Mouse (Mus musculus): Measurements from ENCODE around the gene Pacs1. TPM values are rescaled to one million over a fixed set of nuclear protein-coding genes. Genes with fewer than 3 reads are reported as not detected.

Gene Pacs1
- polyA plus RNA-seq, 1 experiment from 2014 or later, result 23.4 TPM

GRCm38 (mm10) chr19:5296630-5297029 is 23.7 kb upstream of the Pacs1 start:
- ATAC-seq (replicated peaks; ENCODE audit: low FRiP score, low TSS enrichment, low read depth), result no peak
- WGBS, result 34% methylated on average over 5 of the region's 5 CpGs

GRCm38 (mm10) chr19:5295736-5296075 is 22.8 kb upstream of the Pacs1 start:
- H3K4me3 ChIP-seq (ENCODE audit: low read depth, low read length), result peak overlapping the region; percentile 78
- H3K9me3 ChIP-seq (ENCODE audit: control insufficient read depth, low read length), result no peaks in the 10 kb centered on the region
- peak; percentile 20; the same call in 1 of the 2 replicates for ATAC-seq (replicated peaks; ENCODE audit: low FRiP score, low TSS enrichment, low read depth)
- H3K4me1 ChIP-seq (replicated peaks; ENCODE audit: control insufficient read depth, insufficient read depth, low read length), result peaks cover 17% of the 10 kb centered on the region
- DNase-seq (ENCODE audit: low spot score), result no peak
- H3K9ac ChIP-seq (ENCODE audit: low read length), result peak overlapping the region; percentile 58
- peak overlapping the region; percentile 84 for H3K27ac ChIP-seq (ENCODE audit: low read depth)
- H3K4me2 ChIP-seq (ENCODE audit: low read length), result peak overlapping the region; percentile 64
- H3K27me3 ChIP-seq (replicated peaks; ENCODE audit: control insufficient read depth, insufficient read depth, low read length), result no peaks in the 10 kb centered on the region
- 7% methylated on average over 13 of the region's 13 CpGs for WGBS
- peaks cover 31% of the 10 kb centered on the region for H3K36me3 ChIP-seq (ENCODE audit: control insufficient read depth, insufficient read depth, low read length)

More at GRCm38 (mm10) chr19:5296630-5297029, 23.7 kb upstream of the Pacs1 start:
- peaks cover 17% of the 10 kb centered on the region for H3K4me1 ChIP-seq (replicated peaks; ENCODE audit: control insufficient read depth, insufficient read depth, low read length)
- H3K9ac ChIP-seq (ENCODE audit: low read length), result no peak overlapping the region
- H3K4me3 ChIP-seq (ENCODE audit: low read depth, low read length), result no peak overlapping the region
- no peak for DNase-seq (ENCODE audit: low spot score)
- no peak overlapping the region for H3K4me2 ChIP-seq (ENCODE audit: low read length)
- no peaks in the 10 kb centered on the region for H3K9me3 ChIP-seq (ENCODE audit: control insufficient read depth, low read length)
- H3K27me3 ChIP-seq (replicated peaks; ENCODE audit: control insufficient read depth, insufficient read depth, low read length), result no peaks in the 10 kb centered on the region
- H3K36me3 ChIP-seq (ENCODE audit: control insufficient read depth, insufficient read depth, low read length), result peaks cover 24% of the 10 kb centered on the region
- H3K27ac ChIP-seq (ENCODE audit: low read depth), result no peak overlapping the region

- Histone ChIP-seq H3K4me3 (ENCODE audit: low read depth, low read length) (peak within 1 kb of the TSS; percentile 78), H3K27ac (ENCODE audit: low read depth) (peak within 1 kb of the TSS; percentile 84), H3K9ac (ENCODE audit: low read length) (peak within 1 kb of the TSS; percentile 61), H3K4me2 (ENCODE audit: low read length) (peak within 1 kb of the TSS; percentile 64), H3K9me3 (ENCODE audit: control insufficient read depth, low read length) (no peaks in the 10 kb centered on the region), H3K27me3 (replicated peaks; ENCODE audit: control insufficient read depth, insufficient read depth, low read length) (no peaks in the 10 kb centered on the region), H3K36me3 (ENCODE audit: control insufficient read depth, insufficient read depth, low read length) (peaks cover 37% of the 10 kb centered on the region), H3K4me1 (replicated peaks; ENCODE audit: control insufficient read depth, insufficient read depth, low read length) (peaks cover 17% of the 10 kb centered on the region)
- peak; percentile 94 for DNase-seq (ENCODE audit: low spot score)
- WGBS, result under 1% methylated on average over 46 of the region's 46 CpGs
- peak; percentile 95 for ATAC-seq (replicated peaks; ENCODE audit: low FRiP score, low TSS enrichment, low read depth)
Observed at GRCm38 (mm10) chr19:5294972-5295735, 22.2 kb upstream of the Pacs1 start, which contains the start of gene Sf3b2. Gene Sf3b2 (minus strand): TSS chr19:5295455.

GRCm38 (mm10) chr19:5278381-5278780 is 5.5 kb upstream of the Pacs1 start:
- H3K4me1 ChIP-seq (replicated peaks; ENCODE audit: control insufficient read depth, insufficient read depth, low read length), result peaks cover 7% of the 10 kb centered on the region
- no peak overlapping the region for H3K4me2 ChIP-seq (ENCODE audit: low read length)
- 0 out of 2 replicates have a peak, but pooled peaks have one; percentile 15 for ATAC-seq (replicated peaks; ENCODE audit: low FRiP score, low TSS enrichment, low read depth)
- DNase-seq (ENCODE audit: low spot score), result no peak
- H3K4me3 ChIP-seq (ENCODE audit: low read depth, low read length), result no peak overlapping the region
- H3K27ac ChIP-seq (ENCODE audit: low read depth), result no peak overlapping the region
- no peak overlapping the region for H3K9ac ChIP-seq (ENCODE audit: low read length)
- no peaks in the 10 kb centered on the region for H3K27me3 ChIP-seq (replicated peaks; ENCODE audit: control insufficient read depth, insufficient read depth, low read length)
- no peaks in the 10 kb centered on the region for H3K9me3 ChIP-seq (ENCODE audit: control insufficient read depth, low read length)
- 67% methylated on average over 8 of the region's 8 CpGs for WGBS
- H3K36me3 ChIP-seq (ENCODE audit: control insufficient read depth, insufficient read depth, low read length), result peaks cover 82% of the 10 kb centered on the region

GRCm38 (mm10) chr19:5277140-5277539 is 4.2 kb upstream of the Pacs1 start:
- Histone ChIP-seq H3K27me3 (replicated peaks; ENCODE audit: control insufficient read depth, insufficient read depth, low read length) (no peaks in the 10 kb centered on the region), H3K36me3 (ENCODE audit: control insufficient read depth, insufficient read depth, low read length) (peaks cover 71% of the 10 kb centered on the region), H3K9me3 (ENCODE audit: control insufficient read depth, low read length) (no peaks in the 10 kb centered on the region), H3K9ac (ENCODE audit: low read length) (no peak overlapping the region), H3K4me2 (ENCODE audit: low read length) (no peak overlapping the region), H3K4me1 (replicated peaks; ENCODE audit: control insufficient read depth, insufficient read depth, low read length) (peaks cover 7% of the 10 kb centered on the region), H3K4me3 (ENCODE audit: low read depth, low read length) (no peak overlapping the region), H3K27ac (ENCODE audit: low read depth) (no peak overlapping the region)
- DNase-seq (ENCODE audit: low spot score) (no peak), ATAC-seq (replicated peaks; ENCODE audit: low FRiP score, low TSS enrichment, low read depth) (no peak)
- WGBS, result 92% methylated on average over 3 of the region's 3 CpGs

GRCm38 (mm10) chr19:5276531-5276930 is 3.6 kb upstream of the Pacs1 start:
- H3K36me3 ChIP-seq (ENCODE audit: control insufficient read depth, insufficient read depth, low read length), result peaks cover 67% of the 10 kb centered on the region
- H3K27me3 ChIP-seq (replicated peaks; ENCODE audit: control insufficient read depth, insufficient read depth, low read length), result no peaks in the 10 kb centered on the region
- peaks cover 13% of the 10 kb centered on the region for H3K4me1 ChIP-seq (replicated peaks; ENCODE audit: control insufficient read depth, insufficient read depth, low read length)
- DNase-seq (ENCODE audit: low spot score) (no peak), ATAC-seq (replicated peaks; ENCODE audit: low FRiP score, low TSS enrichment, low read depth) (no peak)
- H3K4me2 ChIP-seq (ENCODE audit: low read length), result no peak overlapping the region
- H3K4me3 ChIP-seq (ENCODE audit: low read depth, low read length), result no peak overlapping the region
- H3K9me3 ChIP-seq (ENCODE audit: control insufficient read depth, low read length), result no peaks in the 10 kb centered on the region
- no peak overlapping the region for H3K9ac ChIP-seq (ENCODE audit: low read length)
- WGBS, result 96% methylated on average over 2 of the region's 2 CpGs
- H3K27ac ChIP-seq (ENCODE audit: low read depth), result no peak overlapping the region

GRCm38 (mm10) chr19:5275736-5276135 is 2.8 kb upstream of the Pacs1 start:
- ATAC-seq (replicated peaks; ENCODE audit: low FRiP score, low TSS enrichment, low read depth) (no peak), DNase-seq (ENCODE audit: low spot score) (no peak)
- H3K9ac ChIP-seq (ENCODE audit: low read length), result no peak overlapping the region
- peaks cover 20% of the 10 kb centered on the region for H3K4me1 ChIP-seq (replicated peaks; ENCODE audit: control insufficient read depth, insufficient read depth, low read length)
- H3K4me3 ChIP-seq (ENCODE audit: low read depth, low read length), result no peak overlapping the region
- no peak overlapping the region for H3K27ac ChIP-seq (ENCODE audit: low read depth)
- WGBS, result 92% methylated on average over 5 of the region's 5 CpGs
- H3K9me3 ChIP-seq (ENCODE audit: control insufficient read depth, low read length), result no peaks in the 10 kb centered on the region
- H3K36me3 ChIP-seq (ENCODE audit: control insufficient read depth, insufficient read depth, low read length), result peaks cover 59% of the 10 kb centered on the region
- H3K4me2 ChIP-seq (ENCODE audit: low read length), result no peak overlapping the region
- no peaks in the 10 kb centered on the region for H3K27me3 ChIP-seq (replicated peaks; ENCODE audit: control insufficient read depth, insufficient read depth, low read length)

- Histone ChIP-seq H3K4me3 (ENCODE audit: low read depth, low read length) (no peak overlapping the region), H3K4me1 (replicated peaks; ENCODE audit: control insufficient read depth, insufficient read depth, low read length) (peaks cover 20% of the 10 kb centered on the region), H3K9me3 (ENCODE audit: control insufficient read depth, low read length) (no peaks in the 10 kb centered on the region), H3K9ac (ENCODE audit: low read length) (no peak overlapping the region), H3K4me2 (ENCODE audit: low read length) (no peak overlapping the region), H3K27me3 (replicated peaks; ENCODE audit: control insufficient read depth, insufficient read depth, low read length) (no peaks in the 10 kb centered on the region), H3K27ac (ENCODE audit: low read depth) (no peak overlapping the region), H3K36me3 (ENCODE audit: control insufficient read depth, insufficient read depth, low read length) (peaks cover 54% of the 10 kb centered on the region)
- ATAC-seq (replicated peaks; ENCODE audit: low FRiP score, low TSS enrichment, low read depth) (no peak), DNase-seq (ENCODE audit: low spot score) (no peak)
- WGBS, result 86% methylated on average over 13 of the region's 13 CpGs
Observed at GRCm38 (mm10) chr19:5274641-5275040, 1.7 kb upstream of the Pacs1 start.

- no peak overlapping the region; the same call in none of the 2 replicates for H3K4me3 ChIP-seq (ENCODE audit: low read depth, low read length)
- H3K4me1 ChIP-seq (replicated peaks; ENCODE audit: control insufficient read depth, insufficient read depth, low read length), result peaks cover 20% of the 10 kb centered on the region
- H3K27me3 ChIP-seq (replicated peaks; ENCODE audit: control insufficient read depth, insufficient read depth, low read length), result no peaks in the 10 kb centered on the region
- no peak for ATAC-seq (replicated peaks; ENCODE audit: low FRiP score, low TSS enrichment, low read depth)
- no peak for DNase-seq (ENCODE audit: low spot score)
- no peak overlapping the region; the same call in 1 of the 2 replicates for H3K4me2 ChIP-seq (ENCODE audit: low read length)
- 73% methylated on average over 4 of the region's 4 CpGs for WGBS
- no peaks in the 10 kb centered on the region for H3K9me3 ChIP-seq (ENCODE audit: control insufficient read depth, low read length)
- H3K36me3 ChIP-seq (ENCODE audit: control insufficient read depth, insufficient read depth, low read length), result peaks cover 46% of the 10 kb centered on the region
- H3K27ac ChIP-seq (ENCODE audit: low read depth), result peak overlapping the region; percentile 84
- no peak overlapping the region; the same call in 1 of the 2 replicates for H3K9ac ChIP-seq (ENCODE audit: low read length)
Observed at GRCm38 (mm10) chr19:5273916-5274315, 997 bp upstream of the Pacs1 start.

Data from intestine, embryonic 14.5 days (tissue).